Mouse (Mus musculus) sigmoid colon, adult 10 weeks (tissue): ENCODE results near the gene Olfr1355. TPM values are rescaled to one million over a fixed set of nuclear protein-coding genes. Genes with fewer than 3 reads are reported as not detected.

Experiments used
- polyA plus RNA-seq: library from polyadenylated mRNA; stranded (reverse); fragments of 350-450 nt; fragmentation: Illumina TruSeq; extraction: RNeasy Lipid Tissue Mini Kit (QIAGEN cat#74804); gene quantifications from one replicate; pipeline ENCODE4 v1.2.3, GENCODE M21; 2014; ENCODE audit warnings: low read depth, low replicate concordance

The Olfr1355 gene
- not detected for polyA plus RNA-seq

DNA sequence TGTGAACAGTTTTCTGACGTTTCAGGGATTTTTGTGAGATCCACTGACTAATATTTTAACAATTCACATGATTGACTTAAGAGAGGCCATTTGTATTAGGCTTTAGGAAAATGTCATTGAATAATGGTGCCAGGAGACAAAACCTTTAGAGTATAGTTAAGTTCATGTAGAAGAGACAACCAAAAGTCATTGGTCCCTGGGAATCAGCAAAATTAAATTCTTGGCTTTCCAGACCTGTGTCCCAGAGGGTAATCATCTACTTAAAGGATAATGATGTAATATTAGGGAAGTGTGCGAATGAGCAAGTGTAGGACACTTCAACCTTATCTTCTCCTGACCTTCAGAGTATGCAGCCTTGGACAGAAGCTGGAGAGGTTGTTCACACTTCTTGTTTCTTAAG, at the start of gene Olfr1355:
Olfr1355 (plus strand) TSS at position 301 of the 400 bp plus-strand sequence.

DNA sequence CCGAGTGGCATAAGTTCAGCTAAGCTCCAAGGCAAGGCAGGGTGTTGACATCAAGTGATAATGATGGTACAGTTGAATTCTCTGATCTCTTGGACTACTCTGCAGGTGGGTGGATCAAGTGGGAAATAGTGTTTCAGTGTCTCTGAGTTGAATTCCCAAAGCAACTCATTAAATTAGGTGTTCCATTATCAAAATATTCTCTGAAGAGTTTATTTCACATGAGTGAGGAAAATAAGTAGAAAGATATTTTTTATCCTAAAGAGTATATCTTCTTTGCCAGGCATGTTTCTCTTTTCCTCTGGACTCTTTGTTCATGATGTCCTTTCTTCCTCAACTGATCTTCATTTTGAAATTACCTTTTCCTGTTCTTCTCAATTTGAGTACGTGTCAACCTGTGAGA, 23.3 kb upstream of the Olfr1355 start, which contains the start of gene Olfr1356:
Olfr1356 (minus strand) TSS at position 101 of the 400 bp plus-strand sequence.

DNA sequence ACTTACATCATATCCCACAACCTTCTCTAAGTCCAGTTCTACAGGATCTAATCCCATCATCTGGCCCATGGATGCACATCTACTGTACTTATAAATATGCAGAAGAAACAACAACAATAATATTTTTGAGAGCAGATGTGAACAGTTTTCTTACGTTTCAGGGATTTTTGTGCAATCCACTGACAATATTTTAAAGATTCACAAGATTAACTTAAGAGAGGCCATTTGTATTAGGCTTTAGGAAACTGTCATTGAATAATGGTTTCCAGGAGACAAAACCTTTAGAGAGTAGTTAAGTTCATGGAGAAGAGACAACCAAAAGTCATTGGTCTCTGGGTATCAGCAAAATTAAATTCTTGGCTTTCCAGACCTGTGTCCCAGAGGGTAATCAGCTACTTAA, 37.5 kb downstream of the Olfr1355 start, which contains the start of gene Olfr1354:
Olfr1354 (plus strand) TSS at position 301 of the 400 bp plus-strand sequence.

Other genes starting within 250 kb of the Olfr1355 start
- gene Casp14, start 157.2 kb upstream of the Olfr1355 start, polyA plus RNA-seq = 32.4 TPM
- gene Ccdc105, start 122.5 kb upstream of the Olfr1355 start, polyA plus RNA-seq = not detected
- not detected for gene Slc1a6, start 95.0 kb upstream of the Olfr1355 start, polyA plus RNA-seq
- not detected for gene Olfr1356, start 23.4 kb upstream of the Olfr1355 start, polyA plus RNA-seq
- gene Olfr1354, start 37.6 kb downstream of the Olfr1355 start, polyA plus RNA-seq = not detected
- gene Olfr8, start 75.1 kb downstream of the Olfr1355 start, polyA plus RNA-seq = not detected
- gene Olfr1353, start 87.8 kb downstream of the Olfr1355 start, polyA plus RNA-seq = not detected
- not detected for gene Olfr1352, start 105.5 kb downstream of the Olfr1355 start, polyA plus RNA-seq
- not detected for gene Olfr1351, start 136.9 kb downstream of the Olfr1355 start, polyA plus RNA-seq
- gene Olfr57, start 153.2 kb downstream of the Olfr1355 start, polyA plus RNA-seq = not detected
- 57.9 TPM for gene 2610008E11Rik, start 222.1 kb downstream of the Olfr1355 start, polyA plus RNA-seq